Mouse (Mus musculus): ENCODE measurements at regions not wholly inside any gene's neighbourhood (a gene's known extent, or its start where the extent isn't known, plus 50 kb on each side); places are given as distances from the start of the nearest gene placed in this dataset.

DNA sequence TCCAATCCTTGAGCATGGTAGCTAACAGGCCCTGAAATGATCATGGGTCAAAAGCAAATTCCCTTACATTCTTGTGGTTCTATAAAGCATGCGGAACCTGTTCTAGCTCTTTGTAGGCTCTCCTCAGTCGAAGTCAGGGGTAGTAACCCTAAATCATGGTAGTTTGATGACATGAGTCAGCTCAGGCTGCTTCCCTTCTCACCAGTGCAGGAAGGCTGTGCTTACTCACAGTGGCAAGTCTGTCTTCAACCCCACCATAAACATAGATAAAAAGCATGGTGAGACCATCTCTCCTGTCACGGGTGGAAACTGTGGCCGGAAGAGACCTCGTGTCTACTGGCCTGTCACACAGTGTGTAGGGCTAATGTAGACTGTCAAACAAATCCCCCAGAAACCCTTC, 476.6 kb upstream of the Gm19410 start:
- TF ChIP-seq CTCF (IDR thresholded peaks at IDR 0.05; ENCODE audit: low read depth) (no peak), EP300 (IDR thresholded peaks at IDR 0.05; ENCODE audit: low read depth) (no peak)
